Mouse (Mus musculus) liver, adult 2 months (tissue): Measurements from ENCODE around the gene Dpf3.

Experiments
- CTCF ChIP-seq: fragments of 200-500 bp; IDR thresholded peaks from 2 replicates; pipeline ENCODE4 v1.5.1; 2011; ENCODE audit warnings: low read depth, low read length, control low read depth
- POLR2A ChIP-seq: fragments of 200-500 bp; IDR thresholded peaks from 2 replicates; pipeline ENCODE4 v1.6.1; 2011; ENCODE audit warnings: low read length, control low read depth; ENCODE audit not compliant: insufficient read depth; ENCODE audit errors: extremely low read depth

DNA sequence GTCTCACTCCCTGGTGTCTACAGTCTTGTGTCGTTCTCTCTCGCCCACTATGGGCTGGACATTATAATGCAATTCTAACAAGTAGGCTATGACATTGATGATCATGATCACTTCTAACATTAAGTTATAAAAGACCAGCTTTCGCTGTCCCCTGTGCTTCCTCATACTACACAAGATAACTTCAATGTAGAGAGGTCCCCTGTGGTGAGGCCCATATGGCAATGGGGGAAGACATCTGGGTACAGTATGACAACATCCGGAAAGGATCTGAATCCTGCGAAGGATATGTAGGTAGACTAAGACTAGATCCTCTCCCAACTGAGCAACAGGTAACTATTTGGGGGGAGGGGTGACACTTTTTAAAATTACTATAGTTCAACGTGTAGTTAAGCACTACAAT, 251.7 kb downstream of the Dpf3 start:
- TF ChIP-seq CTCF (no peak), POLR2A (no peak)
